Mouse (Mus musculus) CH12.LX (cell line): Measurements from ENCODE around the gene Cdipt. TPM values are rescaled to one million over a fixed set of nuclear protein-coding genes. Genes with fewer than 3 reads are reported as not detected.

Source experiments
- DNase-seq: peaks from one replicate; pipeline ENCODE4 v3.0.0-alpha.2; 2013; ENCODE audit errors: extremely low read depth
- H3K27ac ChIP-seq: 2 replicates; pipeline ENCODE4 v1.5.1; 2012; ENCODE audit warnings: low read depth, mild to moderate bottlenecking, control low read depth, moderate library complexity; ENCODE audit not compliant: insufficient read depth
- H3K27me3 ChIP-seq: replicated peaks from 2 replicates; pipeline ENCODE3; 2012; ENCODE audit warnings: inconsistent platforms
- H3K36me3 ChIP-seq, 2 experiments: replicated peaks in 1 of 2; 2 replicates each; pipeline versions ENCODE3 to v1.6.1; 2012; ENCODE audit warnings: inconsistent platforms in 1 of 2, low read length in 1 of 2, mild to moderate bottlenecking in 1 of 2, mixed read lengths in 1 of 2, moderate library complexity in 1 of 2; ENCODE audit not compliant: control insufficient read depth in 1 of 2, insufficient read depth in 1 of 2
- H3K4me1 ChIP-seq, 2 experiments: 2 replicates each; pipeline ENCODE4 v1.6.1; 2012; ENCODE audit warnings: inconsistent platforms in 1 of 2, moderate library complexity in 1 of 2; ENCODE audit not compliant: insufficient read depth in 2 of 2, control insufficient read depth in 1 of 2
- H3K4me2 ChIP-seq: 2 replicates; pipeline ENCODE4 v1.6.1; 2012; ENCODE audit warnings: low read depth, mild to moderate bottlenecking, control low read depth; ENCODE audit not compliant: poor library complexity, insufficient read depth, severe bottlenecking
- H3K4me3 ChIP-seq, 3 experiments: fragments of 150-350 bp in 1 of 3; sonication (generic) in 1 of 3; replicated peaks in 1 of 3; 2 replicates each; pipeline versions ENCODE3 to v1.5.1; 2011 to 2012; ENCODE audit warnings: low read depth in 2 of 3, low read length in 2 of 3, mild to moderate bottlenecking in 2 of 3, moderate library complexity in 2 of 3, control low read depth in 1 of 3, improper control_type of control experiment in 1 of 3, inconsistent platforms in 1 of 3, mixed read lengths in 1 of 3; ENCODE audit not compliant: poor library complexity in 1 of 3
- H3K79me2 ChIP-seq: replicated peaks from 2 replicates; pipeline ENCODE4 v1.6.1; 2012; ENCODE audit warnings: mild to moderate bottlenecking, moderate library complexity; ENCODE audit not compliant: control insufficient read depth, poor library complexity, insufficient read depth, severe bottlenecking; ENCODE audit errors: extremely low read depth
- H3K9ac ChIP-seq: 2 replicates; pipeline ENCODE4 v1.6.1; 2012; ENCODE audit warnings: low read depth, mild to moderate bottlenecking, control low read depth, moderate library complexity; ENCODE audit not compliant: insufficient read depth
- H3K9me3 ChIP-seq: replicated peaks from 2 replicates; pipeline ENCODE3; 2012; ENCODE audit warnings: low read length, inconsistent platforms, mixed read lengths
- CHD1 ChIP-seq: IDR thresholded peaks from 2 replicates; pipeline ENCODE4 v1.6.1; 2012; ENCODE audit warnings: low read depth, low read length, improper control_type of control experiment, inconsistent platforms
- CHD2 ChIP-seq: IDR thresholded peaks from 2 replicates; pipeline ENCODE4 v1.6.1; 2011; ENCODE audit warnings: low read length, improper control_type of control experiment
- E2F4 ChIP-seq: IDR thresholded peaks from 2 replicates; pipeline ENCODE4 v1.6.1; 2011; ENCODE audit warnings: low read depth, low read length, improper control_type of control experiment; ENCODE audit not compliant: insufficient replicate concordance
- ELF1 ChIP-seq: IDR thresholded peaks from 2 replicates; pipeline ENCODE4 v1.6.1; 2014; ENCODE audit warnings: low read depth, mild to moderate bottlenecking, inconsistent platforms, low read length, improper control_type of control experiment
- EP300 ChIP-seq: IDR thresholded peaks from 2 replicates; pipeline ENCODE4 v1.6.1; 2011; ENCODE audit warnings: low read length, improper control_type of control experiment
- GABPA ChIP-seq: IDR thresholded peaks from 2 replicates; pipeline ENCODE4 v1.6.1; 2012; ENCODE audit warnings: low read depth, low read length, improper control_type of control experiment, inconsistent platforms; ENCODE audit not compliant: insufficient replicate concordance
- HCFC1 ChIP-seq: IDR thresholded peaks from 2 replicates; pipeline ENCODE4 v1.6.1; 2012; ENCODE audit warnings: low read depth, mild to moderate bottlenecking, inconsistent platforms, low read length, improper control_type of control experiment
- IRF4 ChIP-seq: IDR thresholded peaks from 2 replicates; pipeline ENCODE4 v1.6.1; 2014; ENCODE audit warnings: low read depth, mild to moderate bottlenecking, inconsistent platforms, low read length, improper control_type of control experiment
- JUND ChIP-seq: conservative IDR thresholded peaks from 2 replicates; pipeline ENCODE4 v1.6.1; 2011; ENCODE audit warnings: low read depth, low read length, improper control_type of control experiment
- KAT2A ChIP-seq: IDR thresholded peaks from 2 replicates; pipeline ENCODE4 v1.6.1; 2012; ENCODE audit warnings: low read length, improper control_type of control experiment, inconsistent platforms; ENCODE audit not compliant: insufficient replicate concordance
- MAX ChIP-seq: IDR thresholded peaks from 2 replicates; pipeline ENCODE4 v1.6.1; 2011; ENCODE audit warnings: low read length, improper control_type of control experiment
- MEF2A ChIP-seq: IDR thresholded peaks from 2 replicates; pipeline ENCODE4 v1.6.1; 2014; ENCODE audit warnings: low read depth, mild to moderate bottlenecking, inconsistent platforms, low read length, improper control_type of control experiment, borderline replicate concordance
- MXI1 ChIP-seq: IDR thresholded peaks from 2 replicates; pipeline ENCODE4 v1.6.1; 2011; ENCODE audit warnings: mild to moderate bottlenecking, low read depth, low read length, improper control_type of control experiment
- MYC ChIP-seq: IDR thresholded peaks from 2 replicates; pipeline ENCODE4 v1.6.1; 2011; ENCODE audit warnings: low read depth, mild to moderate bottlenecking, improper control_type of control experiment, low read length
- POLR2A ChIP-seq: IDR thresholded peaks from 2 replicates; pipeline ENCODE4 v1.6.1; 2011; ENCODE audit warnings: low read depth, mild to moderate bottlenecking, improper control_type of control experiment, low read length
- POLR2AphosphoS2 ChIP-seq: IDR thresholded peaks from 2 replicates; pipeline ENCODE4 v1.6.1; 2011; ENCODE audit warnings: low read depth, low read length, improper control_type of control experiment
- RAD21 ChIP-seq: IDR thresholded peaks from 2 replicates; pipeline ENCODE4 v1.6.1; 2011; ENCODE audit warnings: low read depth, mild to moderate bottlenecking, low read length, improper control_type of control experiment, moderate library complexity
- SIN3A ChIP-seq: IDR thresholded peaks from 2 replicates; pipeline ENCODE4 v1.6.1; 2012; ENCODE audit warnings: low read length, improper control_type of control experiment, inconsistent platforms
- TBP ChIP-seq: conservative IDR thresholded peaks from 2 replicates; pipeline ENCODE4 v1.6.1; 2011; ENCODE audit warnings: low read depth, low read length, improper control_type of control experiment
- TCF12 ChIP-seq: IDR thresholded peaks from 2 replicates; pipeline ENCODE4 v1.6.1; 2014; ENCODE audit warnings: low read depth, mild to moderate bottlenecking, inconsistent platforms, low read length, improper control_type of control experiment
- USF2 ChIP-seq: conservative IDR thresholded peaks from 2 replicates; pipeline ENCODE4 v1.6.1; 2011; ENCODE audit warnings: low read depth, low read length, improper control_type of control experiment
- ZC3H11A ChIP-seq: IDR thresholded peaks from 2 replicates; pipeline ENCODE4 v1.6.1; 2012; ENCODE audit warnings: low read depth, mild to moderate bottlenecking, inconsistent platforms, low read length, improper control_type of control experiment
- ZKSCAN1 ChIP-seq: IDR thresholded peaks from 2 replicates; pipeline ENCODE4 v1.6.1; 2012; ENCODE audit warnings: low read depth, inconsistent platforms, low read length, improper control_type of control experiment, borderline replicate concordance
- ZMIZ1 ChIP-seq: IDR thresholded peaks from 2 replicates; pipeline ENCODE4 v1.6.1; 2012; ENCODE audit warnings: low read depth, mild to moderate bottlenecking, inconsistent platforms, low read length, improper control_type of control experiment
- ZNF384 ChIP-seq: IDR thresholded peaks from 2 replicates; pipeline ENCODE4 v1.6.1; 2012; ENCODE audit warnings: low read depth, low read length, improper control_type of control experiment, inconsistent platforms
- dilution Hi-C: fragments of 300-500 bp; cut with MboI; formaldehyde crosslinking; loops from 2 replicates; pipeline ENCODE4 v1.14.3; 2020; ENCODE audit warnings: low sequenced_read_pairs; ENCODE audit not compliant: extremely low pct_unique_long_range_greater_than_20kb, extremely low pct_ligation_motif_present
- in situ Hi-C: fragments of 300-500 bp; cut with MboI; formaldehyde crosslinking; loops from 3 replicates; pipeline ENCODE4 v1.14.3; 2019; ENCODE audit warnings: low sequenced_read_pairs, low pct_ligation_motif_present, low pct_unique_long_range_greater_than_20kb, mixed read lengths
- polyA plus RNA-seq: library from polyadenylated mRNA; unstranded; fragments of >175 nt; gene quantifications from 2 replicates; pipeline ENCODE4 v1.2.1, GENCODE M21; 2012; ENCODE audit warnings: low read depth; ENCODE audit not compliant: insufficient read length
- total RNA-seq, 2 experiments: library from RNA; depleted of rRNA; stranded (reverse); fragments of 300-350 nt in 1 of 2; fragments of >200 nt in 1 of 2; gene quantifications; 2 replicates each; pipeline ENCODE4 v1.2.3; 2012 to 2014

Cdipt gene
- total RNA-seq (2012; rRNA removed): 72.8 and 86.2 TPM in 2 replicates
- 100 and 108 TPM in 2 replicates for total RNA-seq (2014; rRNA removed)
- polyA plus RNA-seq: 120 and 138 TPM in 2 replicates

DNA sequence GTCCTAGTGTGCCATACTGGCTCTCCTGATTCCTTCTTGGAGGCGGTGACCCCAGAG, at the start of gene Cdipt:
Gene Cdipt (plus strand): TSS at position 22 of the 57 bp plus-strand sequence.
- Histone ChIP-seq H3K27me3 (no peaks in the 10 kb centered on the region), H3K79me2 (peaks cover 17% of the 10 kb centered on the region), H3K4me2 (peak within 1 kb of the TSS; percentile 76), H3K9me3 (no peaks in the 10 kb centered on the region), H3K9ac (peak within 1 kb of the TSS; percentile 89), H3K36me3 (peaks cover 33 to 60% of the 10 kb centered on the region in 2 experiments), H3K27ac (peak within 1 kb of the TSS; percentile 54; the same call in 1 of the 2 replicates), H3K4me3 (peak within 1 kb of the TSS; percentile 76 to 98 (median 97)), H3K4me1 (peaks cover 10 to 38% of the 10 kb centered on the region in 2 experiments)
- in situ Hi-C loops: loop anchor here (25.0 kb wide), 1 partner anchor 812 kb away; the partner anchor contains the start of genes Gm49388 and Setd1a
- TF ChIP-seq CHD1 (no peak), MAX (no peak), MEF2A (no peak), CHD2 (no peak), GABPA (no peak), ZNF384 (no peak), ZKSCAN1 (no peak), IRF4 (no peak), ZMIZ1 (no peak)
- dilution Hi-C loops: no loop called here
- no peak for DNase-seq

- Histone ChIP-seq H3K4me3 (no peak overlapping the region), H3K27me3 (no peaks in the 10 kb centered on the region), H3K9me3 (no peaks in the 10 kb centered on the region), H3K79me2 (peaks cover 19% of the 10 kb centered on the region), H3K4me1 (peaks cover 10 to 24% of the 10 kb centered on the region in 2 experiments; a peak in 3 of 4 replicates), H3K9ac (no peak overlapping the region), H3K36me3 (peaks cover 0 to 13% of the 10 kb centered on the region in 2 experiments), H3K4me2 (no peak overlapping the region), H3K27ac (no peak overlapping the region)
- in situ Hi-C loops (no loop called here), dilution Hi-C loops (no loop called here)
- no peak for TF ChIP-seq USF2
- TF ChIP-seq JUND: no peak
- no peak for TF ChIP-seq POLR2A
- TF ChIP-seq IRF4: no peak
- TF ChIP-seq KAT2A: no peak
- TF ChIP-seq MYC: no peak
- no peak for TF ChIP-seq EP300
- no peak for DNase-seq
Measured at GRCm38 (mm10) chr7:126926299-126926698, 49.4 kb upstream of the Cdipt start.

DNA sequence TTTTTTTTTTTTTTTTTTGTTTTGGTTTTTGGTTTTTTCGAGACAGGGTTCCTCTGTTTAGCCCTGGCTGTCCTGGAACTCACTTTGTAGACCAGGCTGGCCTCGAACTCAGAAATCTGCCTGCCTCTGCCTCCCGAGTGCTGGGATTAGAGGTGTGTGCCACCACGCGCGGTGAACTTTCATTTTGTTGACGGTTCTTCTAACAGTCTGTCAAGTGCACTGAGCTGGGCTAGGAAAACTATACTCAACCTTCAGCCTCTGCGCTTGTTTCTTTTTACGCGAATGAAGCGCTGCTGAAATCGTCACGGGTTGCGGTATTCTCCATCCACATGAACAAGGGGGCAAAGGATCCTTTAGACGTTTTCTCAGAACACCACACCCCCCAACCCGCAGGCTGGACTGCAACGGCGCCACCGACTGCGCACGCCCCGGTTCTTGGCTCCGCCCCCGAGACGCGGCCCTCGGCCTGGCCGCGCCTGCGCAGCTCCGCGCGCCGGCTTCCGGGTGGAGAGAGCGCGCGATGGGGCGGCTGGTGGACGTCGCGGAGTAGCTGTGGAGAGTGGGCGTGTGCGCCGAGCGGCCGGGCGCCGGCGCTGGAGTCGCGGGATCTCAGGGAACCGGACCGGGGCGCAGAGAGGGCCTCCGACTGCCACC, 47.2 kb upstream of the Cdipt start, which contains the start of gene Kctd13:
Gene Kctd13 (plus strand): TSS at position 496 of the 654 bp plus-strand sequence.
- peak; percentile 86 for DNase-seq
- H3K4me1 ChIP-seq: peaks cover 10 to 34% of the 10 kb centered on the region in 2 experiments; a peak in 3 of 4 replicates
- H3K27me3 ChIP-seq: no peaks in the 10 kb centered on the region
- H3K79me2 ChIP-seq: peaks cover 21% of the 10 kb centered on the region
- peak within 1 kb of the TSS; percentile 22; the same call in 1 of the 2 replicates for H3K27ac ChIP-seq
- peak within 1 kb of the TSS; percentile 59 for H3K4me2 ChIP-seq
- no peaks in the 10 kb centered on the region for H3K9me3 ChIP-seq
- peaks cover 8 to 33% of the 10 kb centered on the region in 2 experiments for H3K36me3 ChIP-seq
- in situ Hi-C loops (no loop called here), dilution Hi-C loops (no loop called here)
- peak within 1 kb of the TSS; percentile 94 for H3K9ac ChIP-seq
- peak within 1 kb of the TSS; percentile 96 to 100 (median 98) for H3K4me3 ChIP-seq
- TF ChIP-seq MXI1 (peak; percentile 59; the same call in 1 of the 2 replicates), E2F4 (no peak), RAD21 (no peak), ELF1 (peak; percentile 97), HCFC1 (peak; percentile 37; the same call in 1 of the 2 replicates), TCF12 (peak; percentile 85), ZNF384 (peak; percentile 58), MAX (peak; percentile 60), ZKSCAN1 (no peak), TBP (no peak), IRF4 (0 out of 2 replicates have a peak, but pooled peaks have one; percentile 4), KAT2A (no peak), POLR2AphosphoS2 (peak; percentile 59; the same call in 1 of the 2 replicates), MYC (no peak), ZMIZ1 (peak; percentile 78), SIN3A (peak; percentile 92), POLR2A (peak; percentile 90), ZC3H11A (no peak)
